Mouse (Mus musculus): ENCODE measurements around the gene Gnat2. TPM values are rescaled to one million over a fixed set of nuclear protein-coding genes. Genes with fewer than 3 reads are reported as not detected.

Gnat2 gene
- polyA plus RNA-seq, 1 experiment from 2014 or later, result 3.8 TPM

- no peaks in the 10 kb centered on the region for H3K27me3 ChIP-seq (ENCODE audit: control insufficient read depth, insufficient read depth, low read depth, low read length)
- H3K9me3 ChIP-seq (replicated peaks; ENCODE audit: control insufficient read depth, low read length), result no peaks in the 10 kb centered on the region
- H3K4me2 ChIP-seq (ENCODE audit: low read depth, low read length), result no peak overlapping the region
- H3K4me3 ChIP-seq (ENCODE audit: low read depth, low read length), result no peak overlapping the region
- peaks cover 3% of the 10 kb centered on the region for H3K4me1 ChIP-seq (ENCODE audit: control insufficient read depth, low read depth, low read length)
- WGBS (ENCODE audit: insufficient replicate concordance), result 82% methylated on average over 6 of the region's 6 CpGs
- H3K27ac ChIP-seq (ENCODE audit: low read length), result no peak overlapping the region
- H3K9ac ChIP-seq (ENCODE audit: low read depth, low read length), result no peak overlapping the region
- H3K36me3 ChIP-seq (ENCODE audit: control insufficient read depth, insufficient read depth), result peaks cover 52% of the 10 kb centered on the region
- ATAC-seq (ENCODE audit: low read depth), result no peak
These were observed 24.9 kb downstream of the Gnat2 start for GRCm38 (mm10) chr3:108117465-108117864.

GRCm38 (mm10) chr3:108121101-108121500 lies 28.5 kb downstream of the Gnat2 start:
- Histone ChIP-seq H3K9me3 (replicated peaks; ENCODE audit: control insufficient read depth, low read length) (no peaks in the 10 kb centered on the region), H3K9ac (ENCODE audit: low read depth, low read length) (no peak overlapping the region), H3K27me3 (ENCODE audit: control insufficient read depth, insufficient read depth, low read depth, low read length) (no peaks in the 10 kb centered on the region), H3K36me3 (ENCODE audit: control insufficient read depth, insufficient read depth) (peaks cover 38% of the 10 kb centered on the region), H3K4me1 (ENCODE audit: control insufficient read depth, low read depth, low read length) (peaks cover 16% of the 10 kb centered on the region), H3K4me2 (ENCODE audit: low read depth, low read length) (no peak overlapping the region), H3K4me3 (ENCODE audit: low read depth, low read length) (no peak overlapping the region), H3K27ac (ENCODE audit: low read length) (no peak overlapping the region)
- ATAC-seq (ENCODE audit: low read depth), result no peak
- 83% methylated on average over 3 of the region's 3 CpGs for WGBS (ENCODE audit: insufficient replicate concordance)

- H3K27ac ChIP-seq (ENCODE audit: low read length), result no peak overlapping the region
- 82% methylated on average over 5 of the region's 5 CpGs for WGBS (ENCODE audit: insufficient replicate concordance)
- no peaks in the 10 kb centered on the region for H3K27me3 ChIP-seq (ENCODE audit: control insufficient read depth, insufficient read depth, low read depth, low read length)
- H3K36me3 ChIP-seq (ENCODE audit: control insufficient read depth, insufficient read depth), result peaks cover 33% of the 10 kb centered on the region
- H3K9ac ChIP-seq (ENCODE audit: low read depth, low read length), result no peak overlapping the region
- H3K9me3 ChIP-seq (replicated peaks; ENCODE audit: control insufficient read depth, low read length), result no peaks in the 10 kb centered on the region
- no peak overlapping the region for H3K4me2 ChIP-seq (ENCODE audit: low read depth, low read length)
- ATAC-seq (ENCODE audit: low read depth), result no peak
- H3K4me3 ChIP-seq (ENCODE audit: low read depth, low read length), result no peak overlapping the region
- peaks cover 30% of the 10 kb centered on the region for H3K4me1 ChIP-seq (ENCODE audit: control insufficient read depth, low read depth, low read length)
These were observed 30.7 kb downstream of the Gnat2 start for GRCm38 (mm10) chr3:108123242-108123641.

- no peak for ATAC-seq (ENCODE audit: low read depth)
- Histone ChIP-seq H3K27ac (ENCODE audit: low read length) (peak overlapping the region; percentile 30; the same call in 1 of the 2 replicates), H3K4me2 (ENCODE audit: low read depth, low read length) (no peak overlapping the region), H3K4me1 (ENCODE audit: control insufficient read depth, low read depth, low read length) (peaks cover 39% of the 10 kb centered on the region), H3K27me3 (ENCODE audit: control insufficient read depth, insufficient read depth, low read depth, low read length) (no peaks in the 10 kb centered on the region), H3K36me3 (ENCODE audit: control insufficient read depth, insufficient read depth) (peaks cover 26% of the 10 kb centered on the region), H3K4me3 (ENCODE audit: low read depth, low read length) (no peak overlapping the region), H3K9ac (ENCODE audit: low read depth, low read length) (no peak overlapping the region), H3K9me3 (replicated peaks; ENCODE audit: control insufficient read depth, low read length) (no peaks in the 10 kb centered on the region)
- 36% methylated on average over 1 of the region's 1 CpGs for WGBS (ENCODE audit: insufficient replicate concordance)
These were observed 31.5 kb downstream of the Gnat2 start for GRCm38 (mm10) chr3:108124131-108124530.

DNA sequence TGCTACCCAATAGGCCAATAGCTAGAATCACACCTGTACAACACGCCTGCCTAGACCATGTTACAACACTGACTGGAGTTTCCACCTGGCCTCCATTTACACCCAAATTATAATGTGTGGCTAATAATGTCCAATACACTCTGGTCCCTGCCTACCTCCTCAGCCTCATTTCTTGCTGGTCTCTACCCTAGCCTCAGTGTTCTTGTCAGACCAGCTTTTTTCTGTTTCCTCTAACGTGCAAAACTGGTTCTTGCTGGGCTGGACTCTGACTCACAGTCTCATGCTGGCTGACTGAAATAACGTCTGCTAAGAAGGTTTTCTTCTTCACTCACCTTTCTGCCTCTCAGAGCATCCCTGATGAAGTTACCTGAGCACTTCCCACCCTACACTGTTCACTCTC lies 33.7 kb downstream of the Gnat2 start:
- H3K4me1 ChIP-seq (ENCODE audit: control insufficient read depth, low read depth, low read length), result peaks cover 56% of the 10 kb centered on the region
- 81% methylated on average over 3 of the region's 3 CpGs for WGBS (ENCODE audit: insufficient replicate concordance)
- H3K4me2 ChIP-seq (ENCODE audit: low read depth, low read length), result no peak overlapping the region
- no peaks in the 10 kb centered on the region for H3K9me3 ChIP-seq (replicated peaks; ENCODE audit: control insufficient read depth, low read length)
- H3K36me3 ChIP-seq (ENCODE audit: control insufficient read depth, insufficient read depth), result peaks cover 14% of the 10 kb centered on the region
- no peak for ATAC-seq (ENCODE audit: low read depth)
- no peak overlapping the region for H3K9ac ChIP-seq (ENCODE audit: low read depth, low read length)
- no peak overlapping the region for H3K4me3 ChIP-seq (ENCODE audit: low read depth, low read length)
- H3K27me3 ChIP-seq (ENCODE audit: control insufficient read depth, insufficient read depth, low read depth, low read length), result no peaks in the 10 kb centered on the region
- no peak overlapping the region for H3K27ac ChIP-seq (ENCODE audit: low read length)

DNA sequence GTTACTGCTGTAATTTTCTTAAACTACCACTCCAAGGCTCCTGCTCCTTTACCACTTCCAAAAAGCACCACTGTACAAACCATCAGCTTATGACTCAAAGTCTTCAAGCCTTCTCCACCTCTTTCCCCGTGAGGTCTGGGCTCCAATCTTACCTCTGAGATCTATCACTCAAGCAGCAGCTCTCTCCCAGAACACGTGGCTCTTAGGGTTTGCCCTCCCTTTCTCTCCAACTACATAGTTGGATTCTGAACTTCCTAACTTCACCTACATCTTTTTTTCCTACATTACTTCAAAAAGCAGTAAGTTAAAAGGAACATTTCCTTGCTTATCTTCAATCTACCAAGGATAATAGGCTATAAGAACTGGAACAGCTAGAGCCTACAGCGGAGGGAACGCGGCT lies 35.9 kb downstream of the Gnat2 start:
- H3K4me1 ChIP-seq (ENCODE audit: control insufficient read depth, low read depth, low read length), result peaks cover 74% of the 10 kb centered on the region
- peak overlapping the region; percentile 42; the same call in 1 of the 2 replicates for H3K9ac ChIP-seq (ENCODE audit: low read depth, low read length)
- H3K9me3 ChIP-seq (replicated peaks; ENCODE audit: control insufficient read depth, low read length), result no peaks in the 10 kb centered on the region
- H3K27me3 ChIP-seq (ENCODE audit: control insufficient read depth, insufficient read depth, low read depth, low read length), result no peaks in the 10 kb centered on the region
- no peak overlapping the region for H3K4me3 ChIP-seq (ENCODE audit: low read depth, low read length)
- peak overlapping the region; percentile 68 for H3K27ac ChIP-seq (ENCODE audit: low read length)
- H3K4me2 ChIP-seq (ENCODE audit: low read depth, low read length), result 0 out of 2 replicates have a peak overlapping the region, but pooled peaks have one; percentile 4
- H3K36me3 ChIP-seq (ENCODE audit: control insufficient read depth, insufficient read depth), result peaks cover under 1% of the 10 kb centered on the region
- ATAC-seq (ENCODE audit: low read depth), result no peak
- 60% methylated on average over 5 of the region's 5 CpGs for WGBS (ENCODE audit: insufficient replicate concordance)

- Histone ChIP-seq H3K27ac (ENCODE audit: low read length) (peak overlapping the region; percentile 68), H3K4me1 (ENCODE audit: control insufficient read depth, low read depth, low read length) (peaks cover 70% of the 10 kb centered on the region)
- WGBS (ENCODE audit: insufficient replicate concordance), result 42% methylated on average over 4 of the region's 4 CpGs
These were observed 36.8 kb downstream of the Gnat2 start for GRCm38 (mm10) chr3:108129367-108129766.

GRCm38 (mm10) chr3:108129804-108130203 lies 37.2 kb downstream of the Gnat2 start:
- Histone ChIP-seq H3K9ac (ENCODE audit: low read depth, low read length) (0 out of 2 replicates have a peak overlapping the region, but pooled peaks have one; percentile 22), H3K27ac (ENCODE audit: low read length) (peak overlapping the region; percentile 68), H3K9me3 (replicated peaks; ENCODE audit: control insufficient read depth, low read length) (no peaks in the 10 kb centered on the region), H3K4me2 (ENCODE audit: low read depth, low read length) (peak overlapping the region; percentile 37), H3K27me3 (ENCODE audit: control insufficient read depth, insufficient read depth, low read depth, low read length) (no peaks in the 10 kb centered on the region), H3K4me1 (ENCODE audit: control insufficient read depth, low read depth, low read length) (peaks cover 66% of the 10 kb centered on the region), H3K36me3 (ENCODE audit: control insufficient read depth, insufficient read depth) (no peaks in the 10 kb centered on the region), H3K4me3 (ENCODE audit: low read depth, low read length) (no peak overlapping the region)
- ATAC-seq (ENCODE audit: low read depth), result peak; percentile 80
- 23% methylated on average over 4 of the region's 4 CpGs for WGBS (ENCODE audit: insufficient replicate concordance)

More at GRCm38 (mm10) chr3:108129367-108129766, 36.8 kb downstream of the Gnat2 start:
- peak; percentile 78 for ATAC-seq (ENCODE audit: low read depth)
- H3K4me3 ChIP-seq (ENCODE audit: low read depth, low read length), result no peak overlapping the region
- no peaks in the 10 kb centered on the region for H3K36me3 ChIP-seq (ENCODE audit: control insufficient read depth, insufficient read depth)
- 0 out of 2 replicates have a peak overlapping the region, but pooled peaks have one; percentile 22 for H3K9ac ChIP-seq (ENCODE audit: low read depth, low read length)
- no peaks in the 10 kb centered on the region for H3K27me3 ChIP-seq (ENCODE audit: control insufficient read depth, insufficient read depth, low read depth, low read length)
- no peaks in the 10 kb centered on the region for H3K9me3 ChIP-seq (replicated peaks; ENCODE audit: control insufficient read depth, low read length)
- H3K4me2 ChIP-seq (ENCODE audit: low read depth, low read length), result peak overlapping the region; percentile 37

GRCm38 (mm10) chr3:108131216-108131615 lies 38.6 kb downstream of the Gnat2 start:
- H3K4me1 ChIP-seq (ENCODE audit: control insufficient read depth, low read depth, low read length), result peaks cover 62% of the 10 kb centered on the region

More at GRCm38 (mm10) chr3:108131216-108131615, 38.6 kb downstream of the Gnat2 start:
- peak; percentile 65 for ATAC-seq (ENCODE audit: low read depth)
- Histone ChIP-seq H3K4me3 (ENCODE audit: low read depth, low read length) (no peak overlapping the region), H3K27ac (ENCODE audit: low read length) (no peak overlapping the region; the same call in 1 of the 2 replicates), H3K36me3 (ENCODE audit: control insufficient read depth, insufficient read depth) (no peaks in the 10 kb centered on the region), H3K9ac (ENCODE audit: low read depth, low read length) (no peak overlapping the region), H3K9me3 (replicated peaks; ENCODE audit: control insufficient read depth, low read length) (no peaks in the 10 kb centered on the region), H3K27me3 (ENCODE audit: control insufficient read depth, insufficient read depth, low read depth, low read length) (no peaks in the 10 kb centered on the region), H3K4me2 (ENCODE audit: low read depth, low read length) (peak overlapping the region; percentile 19; the same call in 1 of the 2 replicates)
- WGBS (ENCODE audit: insufficient replicate concordance), result 76% methylated on average over 5 of the region's 5 CpGs

All from liver, embryonic 16.5 days (tissue).